Mouse (Mus musculus): ENCODE measurements at regions not wholly inside any gene's neighbourhood (a gene's known extent, or its start where the extent isn't known, plus 50 kb on each side); places are given as distances from the start of the nearest gene placed in this dataset.

- Histone ChIP-seq H3K27ac (no peak overlapping the region), H3K4me1 (peaks cover 5% of the 10 kb centered on the region), H3K9me3 (peaks cover 10% of the 10 kb centered on the region; the same call in 1 of the 2 replicates), H3K4me3 (no peak overlapping the region), H3K4me2 (no peak overlapping the region), H3K9ac (no peak overlapping the region), H3K27me3 (no peaks in the 10 kb centered on the region), H3K36me3 (no peaks in the 10 kb centered on the region)
- WGBS = 37% methylated on average over 2 of the region's 2 CpGs
- ATAC-seq (ENCODE audit: insufficient number of reproducible peaks, insufficient read depth, low FRiP score, low TSS enrichment, low read depth) = no peak
Observed at GRCm38 (mm10) chr11:24789120-24789519, 711.3 kb downstream of the Bcl11a start.

GRCm38 (mm10) chr11:24795510-24796211 is 717.8 kb downstream of the Bcl11a start:
- H3K4me1 ChIP-seq = no peaks in the 10 kb centered on the region
- H3K4me2 ChIP-seq = no peak overlapping the region
- WGBS = 68% methylated on average over 4 of the region's 4 CpGs
- H3K36me3 ChIP-seq = no peaks in the 10 kb centered on the region
- no peak overlapping the region for H3K27ac ChIP-seq
- ATAC-seq (ENCODE audit: insufficient number of reproducible peaks, insufficient read depth, low FRiP score, low TSS enrichment, low read depth) = no peak
- H3K27me3 ChIP-seq = no peaks in the 10 kb centered on the region
- no peaks in the 10 kb centered on the region for H3K9me3 ChIP-seq
- no peak overlapping the region for H3K9ac ChIP-seq
- H3K4me3 ChIP-seq = no peak overlapping the region

GRCm38 (mm10) chr11:24804623-24805023 is 726.8 kb downstream of the Bcl11a start:
- WGBS = 58% methylated on average over 8 of the region's 8 CpGs
- Histone ChIP-seq H3K4me3 (no peak overlapping the region), H3K9me3 (no peaks in the 10 kb centered on the region), H3K4me1 (0 out of 2 replicates have a peak, but pooled peaks cover 5% of the 10 kb centered on the region), H3K4me2 (no peak overlapping the region), H3K36me3 (no peaks in the 10 kb centered on the region), H3K9ac (no peak overlapping the region), H3K27ac (no peak overlapping the region), H3K27me3 (no peaks in the 10 kb centered on the region)
- ATAC-seq (ENCODE audit: insufficient number of reproducible peaks, insufficient read depth, low FRiP score, low TSS enrichment, low read depth) = no peak

- no peak overlapping the region for H3K27ac ChIP-seq
- no peaks in the 10 kb centered on the region for H3K27me3 ChIP-seq
- no peaks in the 10 kb centered on the region; the same call in 1 of the 2 replicates for H3K4me1 ChIP-seq
- no peak overlapping the region for H3K4me3 ChIP-seq
- no peaks in the 10 kb centered on the region for H3K9me3 ChIP-seq
- H3K36me3 ChIP-seq = no peaks in the 10 kb centered on the region
- WGBS = 52% methylated on average over 13 of the region's 13 CpGs
- no peak overlapping the region for H3K9ac ChIP-seq
- H3K4me2 ChIP-seq = no peak overlapping the region
- no peak for ATAC-seq (ENCODE audit: insufficient number of reproducible peaks, insufficient read depth, low FRiP score, low TSS enrichment, low read depth)
Observed at GRCm38 (mm10) chr11:24829578-24830401, 751.9 kb downstream of the Bcl11a start.

- Histone ChIP-seq H3K9me3 (no peaks in the 10 kb centered on the region), H3K4me2 (no peak overlapping the region), H3K9ac (no peak overlapping the region), H3K27ac (no peak overlapping the region), H3K4me1 (no peaks in the 10 kb centered on the region; the same call in 1 of the 2 replicates), H3K4me3 (no peak overlapping the region), H3K36me3 (no peaks in the 10 kb centered on the region), H3K27me3 (no peaks in the 10 kb centered on the region)
- WGBS = 83% methylated on average over 2 of the region's 2 CpGs
- ATAC-seq (ENCODE audit: insufficient number of reproducible peaks, insufficient read depth, low FRiP score, low TSS enrichment, low read depth) = no peak
Observed at GRCm38 (mm10) chr11:24830484-24830883, 752.6 kb downstream of the Bcl11a start.

- no peaks in the 10 kb centered on the region for H3K9me3 ChIP-seq
- H3K9ac ChIP-seq = no peak overlapping the region
- H3K4me2 ChIP-seq = no peak overlapping the region
- H3K36me3 ChIP-seq = no peaks in the 10 kb centered on the region
- 52% methylated on average over 2 of the region's 2 CpGs for WGBS
- no peak for ATAC-seq (ENCODE audit: insufficient number of reproducible peaks, insufficient read depth, low FRiP score, low TSS enrichment, low read depth)
- no peak overlapping the region for H3K4me3 ChIP-seq
- H3K27me3 ChIP-seq = no peaks in the 10 kb centered on the region
- H3K4me1 ChIP-seq = peaks cover 4% of the 10 kb centered on the region
- 0 out of 2 replicates have a peak overlapping the region, but pooled peaks have one; percentile 35 for H3K27ac ChIP-seq
Observed at GRCm38 (mm10) chr11:24843839-24844738, 766.2 kb downstream of the Bcl11a start.

GRCm38 (mm10) chr11:24856991-24857390 is 779.1 kb downstream of the Bcl11a start:
- H3K9me3 ChIP-seq = no peaks in the 10 kb centered on the region

GRCm38 (mm10) chr11:24864637-24865036 is 786.8 kb downstream of the Bcl11a start:
- 71% methylated on average over 11 of the region's 11 CpGs for WGBS
- H3K27me3 ChIP-seq = no peaks in the 10 kb centered on the region
- no peak for ATAC-seq (ENCODE audit: insufficient number of reproducible peaks, insufficient read depth, low FRiP score, low TSS enrichment, low read depth)

More at GRCm38 (mm10) chr11:24856991-24857390, 779.1 kb downstream of the Bcl11a start:
- Histone ChIP-seq H3K4me2 (no peak overlapping the region), H3K27ac (no peak overlapping the region), H3K4me3 (no peak overlapping the region), H3K4me1 (no peaks in the 10 kb centered on the region), H3K27me3 (no peaks in the 10 kb centered on the region), H3K36me3 (no peaks in the 10 kb centered on the region), H3K9ac (no peak overlapping the region)
- WGBS = 75% methylated on average over 6 of the region's 6 CpGs
- no peak for ATAC-seq (ENCODE audit: insufficient number of reproducible peaks, insufficient read depth, low FRiP score, low TSS enrichment, low read depth)

GRCm38 (mm10) chr11:24865067-24865796 is 787.4 kb downstream of the Bcl11a start:
- no peaks in the 10 kb centered on the region for H3K4me1 ChIP-seq
- H3K36me3 ChIP-seq = no peaks in the 10 kb centered on the region
- H3K27me3 ChIP-seq = no peaks in the 10 kb centered on the region
- WGBS = 54% methylated on average over 3 of the region's 3 CpGs
- H3K4me2 ChIP-seq = no peak overlapping the region
- no peak overlapping the region for H3K4me3 ChIP-seq
- H3K9me3 ChIP-seq = no peaks in the 10 kb centered on the region
- no peak overlapping the region for H3K9ac ChIP-seq
- no peak for ATAC-seq (ENCODE audit: insufficient number of reproducible peaks, insufficient read depth, low FRiP score, low TSS enrichment, low read depth)
- H3K27ac ChIP-seq = no peak overlapping the region

More at GRCm38 (mm10) chr11:24864637-24865036, 786.8 kb downstream of the Bcl11a start:
- Histone ChIP-seq H3K4me3 (no peak overlapping the region), H3K36me3 (no peaks in the 10 kb centered on the region), H3K4me1 (no peaks in the 10 kb centered on the region), H3K9ac (no peak overlapping the region), H3K9me3 (no peaks in the 10 kb centered on the region), H3K27ac (no peak overlapping the region), H3K4me2 (no peak overlapping the region)
